Comparison of ENCODE assay signal across 19 mouse cellular contexts in genomic region chr13:101721901-101722595, GRCm38 (mm10). TPM values are rescaled to one million over a fixed set of nuclear protein-coding genes. Genes with fewer than 3 reads are reported as not detected.
DNase-seq lines count a peak whose midpoint lies in the region; TF ChIP-seq lines count a peak whose summit lies in the region.
"Had no signal": no experiment of that assay in that cellular context is flagged by ENCODE, and none has a peak within 500 bp of the region (broad histone marks: within the 10 kb centered on the region; RNA-seq: fewer than 3 reads in every experiment).

No protein-coding gene starts in this region.

- H3K4me3 ChIP-seq in layer of hippocampus, adult 2 months = no peak overlapping the region
- H3K4me3 ChIP-seq: embryonic facial prominence, embryonic 13.5 days; hindbrain, embryonic 10.5 days; limb, embryonic 13.5 days; lung, embryonic 15.5 days; midbrain, embryonic 12.5 days had no signal

- H3K27ac ChIP-seq in layer of hippocampus, adult 2 months = peak overlapping the region; percentile 43; the same call in 1 of the 2 replicates
- H3K27ac ChIP-seq: embryonic facial prominence, embryonic 13.5 days; hindbrain, embryonic 10.5 days; hindbrain, postnatal 0 days; limb, embryonic 13.5 days; liver, embryonic 14.5 days; lung, embryonic 15.5 days; midbrain, embryonic 12.5 days had no signal

- TF ChIP-seq CTCF in layer of hippocampus, adult 2 months (conservative IDR thresholded peaks at IDR 0.05) = no peak

- DNase-seq in cerebellum, postnatal 10 days = peak; percentile 43 to 48
- DNase-seq in cerebellum, adult 9-11 months = no peak
- DNase-seq in layer of hippocampus, adult 2 months (ENCODE audit: low spot score in 2 of 2) = no peak
- no peak for DNase-seq in layer of hippocampus, postnatal 14 days (ENCODE audit: low spot score in 2 of 2)
- peak; percentile 62 for DNase-seq in 3T3-L1 (ENCODE audit: low read depth, low spot score)
- DNase-seq in adrenal gland, postnatal 36 days = peak; percentile 33 to 48
- DNase-seq in embryo, embryonic 9.5 days (ENCODE audit: extremely low spot score) = no peak
- DNase-seq in frontal cortex, postnatal 10 days (ENCODE audit: low spot score in 2 of 2) = no peak
- DNase-seq: cerebellum, adult 11 months; gastrocnemius, postnatal 14 days; kidney, postnatal 25 days; thymus, adult 2 months had no signal

RNA-seq across cellular contexts. Expression of gene Pik3r1, which starts 46.0 kb away (rescaled TPM):
- 10 to 100 TPM; 79.8 to 80.8 TPM for total RNA-seq in layer of hippocampus, adult 2 months (2021)
- 100 to 1,000 TPM in 1 of 2 experiments, 10 to 100 TPM in 1; 98.7 to 102 TPM for total RNA-seq in layer of hippocampus, postnatal 14 days (2021)
- 100 to 1,000 TPM in 1 of 2 experiments, 10 to 100 TPM in 1; 86.3 to 152 TPM for total RNA-seq in adrenal gland, postnatal 36 days (2021)

Comparison
In these comparisons a context has a peak if more than half of its experiments do, and no peak if none do; other contexts are left out.
1. DNase-seq: peak in cerebellum, postnatal 10 days (2 of 2), 3T3-L1 (single experiment) and adrenal gland, postnatal 36 days (2 of 2); none in cerebellum, adult 9-11 months (single experiment), layer of hippocampus, adult 2 months (0 of 2), layer of hippocampus, postnatal 14 days (0 of 2), embryo, embryonic 9.5 days (single experiment) and frontal cortex, postnatal 10 days (0 of 2).